Mouse (Mus musculus): ENCODE measurements around the gene Fxr1. TPM values are rescaled to one million over a fixed set of nuclear protein-coding genes. Genes with fewer than 3 reads are reported as not detected.
"Not testable (repeated sequence)": the region's sequence is repeated elsewhere in the genome, so short reads cannot be mapped to it uniquely, and the experiment has no call there.

Fxr1 gene
- total RNA-seq, 2 experiments from 2014 or later, result 80.6 to 82.9 TPM

DNA sequence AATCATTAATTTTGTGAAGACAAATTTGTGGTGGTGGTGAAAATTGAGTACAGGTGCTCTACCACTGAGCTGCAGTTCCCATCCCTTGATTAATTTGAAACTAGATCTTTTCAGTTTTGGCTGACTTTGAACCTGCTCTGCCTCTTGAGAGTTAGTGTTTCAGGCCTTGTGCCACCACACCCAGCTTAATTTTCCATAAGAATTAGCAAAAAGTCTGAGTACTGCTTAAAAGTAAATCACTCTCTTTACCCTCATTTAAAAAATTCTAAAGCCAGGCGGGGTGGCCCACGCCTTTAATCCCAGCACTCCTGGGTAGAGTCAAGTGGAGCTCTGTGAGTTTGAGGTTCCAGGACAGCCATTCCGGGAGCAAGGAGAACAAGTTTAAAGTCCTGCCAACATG, 16.0 kb downstream of the Fxr1 start:
- no peak for DNase-seq (ENCODE audit: extremely low spot score in 1 of 2, low spot score in 1 of 2)

GRCm38 (mm10) chr3:34041990-34042389, 22.2 kb downstream of the Fxr1 start:
- DNase-seq (ENCODE audit: extremely low spot score in 1 of 2, low spot score in 1 of 2), result no peak

DNA sequence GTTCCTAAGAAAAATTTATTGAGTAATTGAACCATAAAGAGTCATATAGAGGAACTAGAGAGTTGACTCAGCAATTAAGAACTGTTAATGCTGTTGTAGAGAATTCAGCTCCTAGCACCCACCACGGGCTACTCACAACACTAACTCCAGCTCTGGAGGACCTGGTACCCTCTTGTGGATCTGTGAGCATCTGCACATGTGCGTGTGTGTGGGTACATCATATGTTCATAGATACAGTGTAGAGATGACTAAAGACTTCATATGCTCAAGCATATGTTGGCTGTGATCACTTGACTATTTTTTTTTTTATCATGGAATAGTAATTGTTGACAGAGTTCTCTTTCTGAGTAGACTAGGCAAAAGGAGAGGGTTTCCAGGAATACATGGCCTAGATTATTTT, 42.6 kb downstream of the Fxr1 start:
- no peak for DNase-seq (ENCODE audit: extremely low spot score in 1 of 2, low spot score in 1 of 2)

DNA sequence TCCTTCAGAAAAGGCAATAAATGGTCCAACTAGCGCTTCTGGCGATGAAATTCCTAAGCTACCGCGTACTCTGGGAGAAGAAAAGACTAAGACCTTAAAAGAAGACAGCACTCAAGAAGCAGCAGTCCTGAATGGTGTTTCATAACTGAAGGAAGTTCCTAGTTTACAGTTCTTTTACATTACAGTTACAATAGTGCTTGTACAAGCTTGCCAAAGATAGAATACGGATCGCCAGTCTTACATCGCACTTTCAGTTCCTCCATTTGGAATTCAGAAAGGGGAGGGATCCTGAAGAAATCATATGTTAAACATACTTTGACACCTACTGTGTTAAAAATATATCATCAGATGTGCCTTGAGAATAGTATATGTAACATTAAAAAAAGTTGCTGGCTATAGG, 49.2 kb downstream of the Fxr1 start:
- not testable (repeated sequence) for DNase-seq (ENCODE audit: extremely low spot score in 1 of 2, low spot score in 1 of 2)

DNA sequence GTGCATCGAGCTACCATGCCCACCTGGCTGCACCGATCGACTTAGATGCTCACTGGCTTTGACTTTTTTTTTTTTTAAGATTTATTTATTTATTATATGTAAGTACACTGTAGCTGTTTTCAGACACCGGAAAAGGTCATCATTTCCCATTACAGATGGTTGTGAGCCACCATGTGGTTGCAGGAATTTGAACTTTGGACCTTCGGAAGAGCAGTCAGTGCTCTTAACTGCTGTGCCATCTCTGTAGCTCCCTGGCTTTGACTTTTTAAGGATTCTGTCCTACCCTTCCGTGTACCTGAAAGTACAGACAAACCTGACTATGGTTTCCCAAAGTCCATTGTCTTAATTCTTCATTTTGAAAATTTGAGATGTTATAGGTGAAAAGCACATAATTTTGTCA, 53.0 kb downstream of the Fxr1 start:
- DNase-seq (ENCODE audit: extremely low spot score in 1 of 2, low spot score in 1 of 2), result no peak

- DNase-seq (ENCODE audit: extremely low spot score in 1 of 2, low spot score in 1 of 2), result no peak
Observed at GRCm38 (mm10) chr3:34076058-34076759, 56.5 kb downstream of the Fxr1 start.

GRCm38 (mm10) chr3:34080900-34081662, 61.3 kb downstream of the Fxr1 start, which contains the start of gene Dnajc19:
TSS of gene Dnajc19 (minus strand) at chr3:34081321.
- DNase-seq (ENCODE audit: extremely low spot score in 1 of 2, low spot score in 1 of 2), result peak; percentile 94 to 95

DNA sequence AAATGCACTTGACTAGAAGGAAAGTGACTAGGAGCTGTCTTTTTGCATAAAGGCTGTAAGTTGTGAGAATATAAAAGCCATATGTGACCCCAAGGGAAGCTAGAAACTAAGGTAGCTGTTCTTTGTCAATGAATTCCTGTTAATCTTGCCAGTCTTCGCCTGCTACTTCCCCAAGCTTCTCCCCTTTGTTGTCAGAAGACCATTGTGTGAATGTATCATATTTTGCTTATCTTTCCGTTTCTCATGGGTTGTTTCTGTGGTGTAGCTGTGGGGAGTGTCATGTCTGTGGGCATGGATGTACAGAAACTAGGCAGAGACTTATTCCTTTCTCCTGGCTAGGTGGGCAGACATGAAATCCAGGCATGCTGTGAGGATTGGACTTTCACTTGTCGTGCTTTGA, 62.2 kb downstream of the Fxr1 start:
- no peak for DNase-seq (ENCODE audit: extremely low spot score in 1 of 2, low spot score in 1 of 2)

GRCm38 (mm10) chr3:34083655-34084054, 63.9 kb downstream of the Fxr1 start:
- DNase-seq (ENCODE audit: extremely low spot score in 1 of 2, low spot score in 1 of 2), result no peak

GRCm38 (mm10) chr3:34102891-34103290, 83.1 kb downstream of the Fxr1 start:
- DNase-seq (ENCODE audit: extremely low spot score in 1 of 2, low spot score in 1 of 2), result no peak

DNA sequence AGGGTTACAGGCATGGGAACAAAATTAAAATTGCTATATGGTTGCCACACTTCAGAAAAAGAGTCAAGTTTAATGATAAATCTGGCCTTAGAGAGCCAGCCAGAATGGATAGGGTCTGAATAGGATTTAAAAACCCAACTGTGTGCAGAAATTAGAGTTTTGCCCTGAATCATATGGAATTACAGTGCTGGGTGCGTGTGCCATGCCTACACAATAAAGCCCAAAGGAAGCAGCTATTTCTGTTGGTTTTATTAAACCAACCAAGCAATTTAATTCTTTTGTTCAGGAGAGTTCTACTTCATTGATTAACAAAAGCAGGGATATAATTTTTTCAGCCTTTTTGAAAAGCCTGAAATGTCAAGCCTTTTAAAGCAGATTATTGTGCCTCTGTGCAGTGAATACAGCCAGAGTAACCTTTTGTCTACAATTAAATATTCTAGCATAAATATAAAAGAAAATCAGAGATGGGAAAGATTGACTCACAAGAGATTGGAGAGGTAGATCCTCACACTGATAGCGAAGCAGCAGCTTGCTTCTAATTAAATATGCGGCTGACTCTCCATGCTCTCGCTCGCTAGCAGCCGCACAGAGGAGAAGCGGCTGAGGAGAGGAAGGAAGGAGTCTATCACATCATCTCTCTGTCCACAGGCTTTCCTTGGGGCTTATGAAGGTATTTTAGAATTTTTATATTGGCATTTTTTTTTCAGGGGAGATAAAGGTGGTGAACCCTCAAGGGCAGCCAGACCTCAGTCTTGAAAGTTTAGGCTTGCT, 84.3 kb downstream of the Fxr1 start:
- DNase-seq (ENCODE audit: extremely low spot score in 1 of 2, low spot score in 1 of 2), result no peak

DNA sequence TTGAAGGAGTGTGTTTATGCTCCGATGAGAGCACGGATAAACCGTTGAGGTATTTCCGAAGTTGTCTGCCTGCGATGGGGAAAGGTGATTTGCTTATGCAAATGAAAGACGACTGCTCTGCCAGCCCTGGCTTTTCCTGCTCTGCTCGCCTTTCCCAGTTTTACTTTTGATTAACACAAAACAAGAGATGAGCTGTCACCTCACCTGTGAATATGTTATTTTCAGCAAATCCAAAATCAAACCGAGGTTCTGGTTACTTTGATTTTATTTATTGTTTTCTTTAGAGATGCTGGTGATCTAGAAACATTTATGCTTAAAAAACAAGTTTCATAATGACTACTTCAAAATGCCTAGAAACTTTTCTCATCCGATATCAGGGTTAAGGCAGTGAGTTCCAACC, 86.7 kb downstream of the Fxr1 start:
- no peak for DNase-seq (ENCODE audit: extremely low spot score in 1 of 2, low spot score in 1 of 2)

DNA sequence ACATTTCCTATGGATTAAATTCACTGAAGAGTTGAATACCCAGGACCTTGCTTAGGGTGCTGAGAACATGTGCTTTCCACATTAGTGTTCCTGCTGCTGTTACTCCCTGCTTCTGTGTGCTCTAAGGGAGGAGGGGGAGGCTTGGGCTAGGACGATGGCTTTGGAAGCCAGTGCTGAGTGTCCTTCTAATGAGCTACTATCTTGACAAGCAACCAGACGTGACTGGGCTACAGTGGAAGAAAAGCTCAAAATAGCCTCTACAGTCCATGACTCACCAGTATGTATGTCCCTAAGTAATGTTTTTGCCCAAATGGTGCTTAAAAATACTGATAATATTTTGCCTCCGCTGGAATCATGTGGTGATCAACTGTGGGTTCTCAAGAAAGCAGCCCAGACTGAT, 87.9 kb downstream of the Fxr1 start:
- no peak for DNase-seq (ENCODE audit: extremely low spot score in 1 of 2, low spot score in 1 of 2)

- no peak for DNase-seq (ENCODE audit: extremely low spot score in 1 of 2, low spot score in 1 of 2)
Observed at GRCm38 (mm10) chr3:34111941-34112685, 92.4 kb downstream of the Fxr1 start.

DNA sequence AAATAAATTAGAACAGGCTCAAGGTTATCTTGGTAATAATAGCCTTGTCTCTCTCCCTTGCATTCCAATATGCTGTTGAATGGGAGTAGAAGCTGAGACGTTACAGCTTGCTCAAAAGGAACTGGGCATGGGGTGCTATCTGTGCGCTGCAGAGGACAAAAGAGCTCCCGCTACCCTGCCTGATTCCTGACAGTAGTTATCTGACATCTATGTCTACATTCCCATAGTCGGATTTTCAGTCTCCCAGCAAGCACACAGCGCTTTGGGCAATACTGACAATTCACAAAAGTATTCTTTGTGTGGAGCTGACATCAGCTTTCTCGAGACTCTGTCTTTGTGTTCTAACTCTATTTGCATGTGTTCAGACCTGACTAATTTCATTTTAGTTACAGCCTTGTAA, 96.1 kb downstream of the Fxr1 start:
- no peak for DNase-seq (ENCODE audit: extremely low spot score in 1 of 2, low spot score in 1 of 2)

GRCm38 (mm10) chr3:34119869-34120268, 100.1 kb downstream of the Fxr1 start:
- DNase-seq (ENCODE audit: extremely low spot score in 1 of 2, low spot score in 1 of 2), result no peak

Measured in layer of hippocampus, postnatal 25 days (tissue).